Mouse (Mus musculus): Measurements from ENCODE around the gene Schip1. TPM values are rescaled to one million over a fixed set of nuclear protein-coding genes. Genes with fewer than 3 reads are reported as not detected.
A peak's percentile ranks its signal among the peaks of the same experiment; 100 is the strongest.

Schip1 gene
- polyA plus RNA-seq, 1 experiment from 2014 or later = 5.0 TPM

DNA sequence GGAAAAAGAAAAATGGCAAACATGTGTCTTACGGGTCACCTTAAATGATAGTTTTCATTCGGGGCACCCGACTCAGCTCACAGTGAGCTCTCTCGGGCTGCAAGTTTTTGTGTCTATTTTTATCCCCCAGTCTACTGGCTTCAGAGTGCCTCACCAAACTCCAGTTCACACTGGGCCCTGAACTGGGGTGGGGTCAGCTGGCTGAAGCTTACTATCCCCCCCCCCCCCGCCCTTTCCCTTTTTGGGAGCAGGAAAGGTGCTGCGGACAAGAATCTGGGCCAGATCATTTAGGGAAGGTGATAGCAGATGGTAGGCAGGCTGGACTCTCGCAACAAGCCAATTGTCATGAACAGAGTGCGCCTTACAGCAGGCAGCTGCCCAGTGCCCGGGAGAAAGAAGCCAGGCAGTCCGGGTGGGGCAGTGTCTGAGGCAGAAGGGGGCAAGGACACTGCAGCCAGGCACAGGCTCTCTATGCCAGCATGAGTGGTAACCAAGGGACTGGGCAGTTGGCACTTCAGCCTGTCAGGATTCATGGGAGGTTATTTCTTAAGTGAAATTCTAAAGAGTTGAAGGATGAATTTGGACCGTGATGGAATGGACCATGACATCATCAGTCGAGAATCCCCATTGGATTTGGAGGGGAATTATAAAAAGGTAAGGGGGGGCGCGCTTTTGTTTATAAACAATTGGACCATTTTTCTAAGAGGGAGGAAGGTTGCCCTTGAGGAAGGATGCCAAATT lies 519.3 kb downstream of the Schip1 start:
- Histone ChIP-seq H3K27ac (no peak overlapping the region), H3K9ac (no peak overlapping the region)
- 68% methylated on average over 14 of the region's 14 CpGs for WGBS (ENCODE audit: insufficient replicate concordance)

GRCm38 (mm10) chr3:68585213-68585612 lies 520.6 kb downstream of the Schip1 start:
- Histone ChIP-seq H3K4me2 (no peak overlapping the region), H3K36me3 (no peaks in the 10 kb centered on the region), H3K27ac (no peak overlapping the region), H3K4me1 (peaks cover 9% of the 10 kb centered on the region; the same call in 1 of the 2 replicates), H3K9me3 (replicated peaks) (no peaks in the 10 kb centered on the region), H3K9ac (no peak overlapping the region), H3K4me3 (no peak overlapping the region), H3K27me3 (replicated peaks) (no peaks in the 10 kb centered on the region)
- WGBS (ENCODE audit: insufficient replicate concordance) = 73% methylated on average over 4 of the region's 4 CpGs
- no peak for ATAC-seq

More for the DNA sequence above, 519.3 kb downstream of the Schip1 start:
- H3K4me3 ChIP-seq = no peak overlapping the region
- no peak for ATAC-seq
- H3K36me3 ChIP-seq = no peaks in the 10 kb centered on the region
- no peak overlapping the region for H3K4me2 ChIP-seq
- no peaks in the 10 kb centered on the region for H3K27me3 ChIP-seq (replicated peaks)
- peaks cover 9% of the 10 kb centered on the region; the same call in 1 of the 2 replicates for H3K4me1 ChIP-seq
- no peaks in the 10 kb centered on the region for H3K9me3 ChIP-seq (replicated peaks)

DNA sequence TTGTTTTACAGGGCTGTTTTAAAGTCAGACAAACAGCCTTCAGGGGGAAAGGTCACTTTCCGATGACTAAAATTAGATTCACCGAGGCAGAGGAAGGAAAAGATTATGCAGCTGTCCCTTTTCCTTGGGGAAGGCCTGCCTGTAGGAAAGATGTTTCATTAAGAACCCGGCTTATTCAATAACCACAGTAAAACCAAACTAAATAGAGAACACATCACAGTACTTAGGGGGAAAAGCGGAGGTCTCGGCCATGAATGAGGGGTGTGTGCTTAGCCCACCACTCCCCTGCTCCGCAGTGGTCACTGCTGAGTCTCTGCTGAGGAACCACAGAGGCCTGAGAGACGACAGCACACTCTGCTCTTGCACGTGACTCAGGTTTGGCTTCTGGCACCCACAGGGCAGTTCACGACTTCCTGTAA lies 522.1 kb downstream of the Schip1 start:
- no peak overlapping the region for H3K4me2 ChIP-seq
- no peak overlapping the region for H3K4me3 ChIP-seq
- H3K9me3 ChIP-seq (replicated peaks) = no peaks in the 10 kb centered on the region
- no peaks in the 10 kb centered on the region for H3K27me3 ChIP-seq (replicated peaks)
- H3K27ac ChIP-seq = no peak overlapping the region
- WGBS (ENCODE audit: insufficient replicate concordance) = 28% methylated on average over 9 of the region's 9 CpGs
- H3K9ac ChIP-seq = no peak overlapping the region
- ATAC-seq = no peak
- peaks cover 9% of the 10 kb centered on the region; the same call in 1 of the 2 replicates for H3K4me1 ChIP-seq
- no peaks in the 10 kb centered on the region for H3K36me3 ChIP-seq

- H3K4me3 ChIP-seq = no peak overlapping the region
- no peaks in the 10 kb centered on the region for H3K36me3 ChIP-seq
- no peaks in the 10 kb centered on the region for H3K9me3 ChIP-seq (replicated peaks)
- H3K9ac ChIP-seq = no peak overlapping the region
- H3K4me2 ChIP-seq = no peak overlapping the region
- no peaks in the 10 kb centered on the region for H3K27me3 ChIP-seq (replicated peaks)
- ATAC-seq = no peak
- WGBS (ENCODE audit: insufficient replicate concordance) = 64% methylated on average over 10 of the region's 10 CpGs
- H3K27ac ChIP-seq = no peak overlapping the region
- peaks cover 9% of the 10 kb centered on the region; the same call in 1 of the 2 replicates for H3K4me1 ChIP-seq
These were observed 523.1 kb downstream of the Schip1 start for GRCm38 (mm10) chr3:68587567-68588245.

GRCm38 (mm10) chr3:68589220-68589840 lies 524.7 kb downstream of the Schip1 start:
- H3K36me3 ChIP-seq = no peaks in the 10 kb centered on the region
- no peak overlapping the region for H3K27ac ChIP-seq
- H3K9me3 ChIP-seq (replicated peaks) = no peaks in the 10 kb centered on the region
- H3K4me3 ChIP-seq = no peak overlapping the region
- WGBS (ENCODE audit: insufficient replicate concordance) = 65% methylated on average over 9 of the region's 9 CpGs
- no peaks in the 10 kb centered on the region; the same call in 1 of the 2 replicates for H3K4me1 ChIP-seq
- no peak overlapping the region for H3K9ac ChIP-seq
- no peak for ATAC-seq
- no peaks in the 10 kb centered on the region for H3K27me3 ChIP-seq (replicated peaks)
- no peak overlapping the region for H3K4me2 ChIP-seq

GRCm38 (mm10) chr3:68590436-68590835 lies 525.8 kb downstream of the Schip1 start:
- no peak overlapping the region for H3K27ac ChIP-seq
- H3K4me1 ChIP-seq = no peaks in the 10 kb centered on the region; the same call in 1 of the 2 replicates
- no peak for ATAC-seq
- H3K36me3 ChIP-seq = no peaks in the 10 kb centered on the region
- H3K4me2 ChIP-seq = no peak overlapping the region
- H3K9ac ChIP-seq = no peak overlapping the region
- no peaks in the 10 kb centered on the region for H3K27me3 ChIP-seq (replicated peaks)
- H3K4me3 ChIP-seq = no peak overlapping the region
- 79% methylated on average over 8 of the region's 8 CpGs for WGBS (ENCODE audit: insufficient replicate concordance)
- H3K9me3 ChIP-seq (replicated peaks) = no peaks in the 10 kb centered on the region

- H3K4me2 ChIP-seq = no peak overlapping the region
- H3K9ac ChIP-seq = no peak overlapping the region
- no peaks in the 10 kb centered on the region for H3K27me3 ChIP-seq (replicated peaks)
- H3K27ac ChIP-seq = no peak overlapping the region
- no peaks in the 10 kb centered on the region for H3K9me3 ChIP-seq (replicated peaks)
- no peak overlapping the region for H3K4me3 ChIP-seq
- no peak for ATAC-seq
- H3K36me3 ChIP-seq = no peaks in the 10 kb centered on the region
- WGBS (ENCODE audit: insufficient replicate concordance) = 72% methylated on average over 10 of the region's 10 CpGs
- H3K4me1 ChIP-seq = no peaks in the 10 kb centered on the region
These were observed 528.0 kb downstream of the Schip1 start for GRCm38 (mm10) chr3:68592575-68592974.

DNA sequence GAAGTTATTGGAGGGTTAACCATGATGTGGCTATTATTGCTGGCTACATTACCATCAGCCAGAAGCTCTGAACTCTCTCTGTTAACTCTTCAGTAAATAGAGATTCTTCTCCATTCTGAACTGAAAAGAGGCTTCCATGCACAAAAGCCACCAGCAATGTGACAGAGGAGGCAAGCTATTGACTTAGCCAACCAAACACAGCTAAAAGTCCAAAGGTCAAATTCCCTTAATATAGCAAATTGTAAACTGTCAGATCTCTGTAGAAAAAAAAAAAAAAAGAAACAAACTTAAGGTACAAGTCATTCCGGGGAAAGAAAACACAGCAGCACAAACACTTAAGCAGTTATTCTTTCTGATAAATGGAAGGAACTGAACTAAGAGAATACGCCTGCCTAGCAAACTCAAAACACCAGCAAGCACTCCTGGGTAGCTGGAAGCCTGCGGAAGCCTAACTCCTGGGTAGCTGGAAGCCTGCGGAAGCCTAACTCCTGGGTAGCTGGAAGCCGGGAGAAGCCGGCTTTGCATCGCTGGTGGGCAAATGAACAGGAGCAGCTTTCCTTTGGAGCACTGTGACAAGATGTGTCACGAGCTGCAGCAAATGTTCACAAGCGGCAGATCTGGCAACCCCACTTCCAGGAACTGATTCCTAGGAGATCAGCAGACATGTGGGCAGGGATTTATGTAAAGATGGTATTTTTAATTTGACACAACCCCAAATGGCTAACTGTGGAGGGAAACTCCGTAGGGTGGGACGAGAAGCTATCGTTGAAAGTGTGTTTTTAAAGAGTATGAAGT lies 528.7 kb downstream of the Schip1 start:
- Histone ChIP-seq H3K4me1 (no peaks in the 10 kb centered on the region), H3K27ac (peak overlapping the region; percentile 51; the same call in 1 of the 2 replicates), H3K4me3 (no peak overlapping the region), H3K36me3 (no peaks in the 10 kb centered on the region), H3K4me2 (no peak overlapping the region), H3K27me3 (replicated peaks) (no peaks in the 10 kb centered on the region), H3K9me3 (replicated peaks) (no peaks in the 10 kb centered on the region), H3K9ac (no peak overlapping the region)
- ATAC-seq = no peak
- WGBS (ENCODE audit: insufficient replicate concordance) = 75% methylated on average over 12 of the region's 12 CpGs

DNA sequence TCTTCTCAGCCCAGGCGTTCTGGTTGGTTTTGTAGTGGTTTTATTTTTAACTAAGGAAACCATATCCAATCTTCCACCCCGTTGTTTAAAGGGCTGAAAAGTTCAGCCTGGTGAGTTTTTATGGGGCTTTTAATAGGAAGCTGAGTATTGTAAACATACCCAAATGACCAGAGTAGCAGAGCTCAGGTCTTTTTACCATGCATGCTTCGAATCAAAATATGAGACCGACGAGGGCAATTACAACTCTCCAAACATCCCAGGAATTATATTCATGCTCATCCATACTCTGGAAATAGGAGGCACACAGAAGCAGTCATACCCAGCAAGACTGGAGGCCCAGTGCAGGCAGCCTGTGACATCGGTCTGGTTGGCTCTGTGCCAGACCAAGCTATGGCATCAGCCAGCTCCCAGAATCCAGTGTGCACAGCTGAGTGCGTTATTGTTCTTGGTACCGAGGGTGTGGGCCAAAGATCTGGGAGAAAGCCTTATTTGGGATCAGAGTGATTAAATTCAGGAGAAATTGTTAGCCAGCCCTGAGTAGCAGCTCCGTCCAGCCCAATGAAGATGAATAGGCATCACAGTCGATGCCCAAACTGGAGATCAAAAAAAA lies 530.8 kb downstream of the Schip1 start:
- no peak overlapping the region for H3K4me3 ChIP-seq
- no peak overlapping the region for H3K27ac ChIP-seq
- H3K36me3 ChIP-seq = no peaks in the 10 kb centered on the region
- 71% methylated on average over 10 of the region's 10 CpGs for WGBS (ENCODE audit: insufficient replicate concordance)
- no peaks in the 10 kb centered on the region for H3K9me3 ChIP-seq (replicated peaks)
- ATAC-seq = no peak
- no peak overlapping the region for H3K4me2 ChIP-seq
- no peaks in the 10 kb centered on the region for H3K4me1 ChIP-seq
- H3K9ac ChIP-seq = no peak overlapping the region
- H3K27me3 ChIP-seq (replicated peaks) = no peaks in the 10 kb centered on the region

GRCm38 (mm10) chr3:68596938-68597337 lies 532.3 kb downstream of the Schip1 start:
- H3K9me3 ChIP-seq (replicated peaks) = no peaks in the 10 kb centered on the region
- no peaks in the 10 kb centered on the region for H3K36me3 ChIP-seq
- H3K27me3 ChIP-seq (replicated peaks) = no peaks in the 10 kb centered on the region
- no peak overlapping the region for H3K4me2 ChIP-seq
- ATAC-seq = no peak
- no peak overlapping the region for H3K9ac ChIP-seq
- no peaks in the 10 kb centered on the region for H3K4me1 ChIP-seq
- 79% methylated on average over 4 of the region's 4 CpGs for WGBS (ENCODE audit: insufficient replicate concordance)
- no peak overlapping the region for H3K27ac ChIP-seq
- H3K4me3 ChIP-seq = no peak overlapping the region

- H3K9ac ChIP-seq = no peak overlapping the region
- no peaks in the 10 kb centered on the region for H3K36me3 ChIP-seq
- no peak overlapping the region for H3K27ac ChIP-seq
- no peak overlapping the region for H3K4me3 ChIP-seq
- ATAC-seq = no peak
- H3K4me1 ChIP-seq = no peaks in the 10 kb centered on the region
- H3K27me3 ChIP-seq (replicated peaks) = no peaks in the 10 kb centered on the region
- 78% methylated on average over 9 of the region's 9 CpGs for WGBS (ENCODE audit: insufficient replicate concordance)
- no peak overlapping the region for H3K4me2 ChIP-seq
- H3K9me3 ChIP-seq (replicated peaks) = no peaks in the 10 kb centered on the region
These were observed 538.3 kb downstream of the Schip1 start for GRCm38 (mm10) chr3:68602891-68603290.

Measured in liver, embryonic 12.5 days (tissue).